Mouse (Mus musculus) CH12.LX (cell line): ENCODE measurements around the gene 1600002K03Rik. TPM values are rescaled to one million over a fixed set of nuclear protein-coding genes. Genes with fewer than 3 reads are reported as not detected.

ENCODE experiments used
- DNase-seq: peaks from one replicate; pipeline ENCODE4 v3.0.0-alpha.2; 2013; ENCODE audit errors: extremely low read depth
- H3K27ac ChIP-seq: 2 replicates; pipeline ENCODE4 v1.5.1; 2012; ENCODE audit warnings: low read depth, mild to moderate bottlenecking, control low read depth, moderate library complexity; ENCODE audit not compliant: insufficient read depth
- H3K27me3 ChIP-seq: replicated peaks from 2 replicates; pipeline ENCODE3; 2012; ENCODE audit warnings: inconsistent platforms
- H3K36me3 ChIP-seq, 2 experiments: replicated peaks in 1 of 2; 2 replicates each; pipeline versions ENCODE3 to v1.6.1; 2012; ENCODE audit warnings: inconsistent platforms in 1 of 2, low read length in 1 of 2, mild to moderate bottlenecking in 1 of 2, mixed read lengths in 1 of 2, moderate library complexity in 1 of 2; ENCODE audit not compliant: control insufficient read depth in 1 of 2, insufficient read depth in 1 of 2
- H3K4me1 ChIP-seq, 2 experiments: 2 replicates each; pipeline ENCODE4 v1.6.1; 2012; ENCODE audit warnings: inconsistent platforms in 1 of 2, moderate library complexity in 1 of 2; ENCODE audit not compliant: insufficient read depth in 2 of 2, control insufficient read depth in 1 of 2
- H3K4me2 ChIP-seq: 2 replicates; pipeline ENCODE4 v1.6.1; 2012; ENCODE audit warnings: low read depth, mild to moderate bottlenecking, control low read depth; ENCODE audit not compliant: poor library complexity, insufficient read depth, severe bottlenecking
- H3K4me3 ChIP-seq, 3 experiments: fragments of 150-350 bp in 1 of 3; sonication (generic) in 1 of 3; replicated peaks in 1 of 3; 2 replicates each; pipeline versions ENCODE3 to v1.5.1; 2011 to 2012; ENCODE audit warnings: low read depth in 2 of 3, low read length in 2 of 3, mild to moderate bottlenecking in 2 of 3, moderate library complexity in 2 of 3, control low read depth in 1 of 3, improper control_type of control experiment in 1 of 3, inconsistent platforms in 1 of 3, mixed read lengths in 1 of 3; ENCODE audit not compliant: poor library complexity in 1 of 3
- H3K79me2 ChIP-seq: replicated peaks from 2 replicates; pipeline ENCODE4 v1.6.1; 2012; ENCODE audit warnings: mild to moderate bottlenecking, moderate library complexity; ENCODE audit not compliant: control insufficient read depth, poor library complexity, insufficient read depth, severe bottlenecking; ENCODE audit errors: extremely low read depth
- H3K9ac ChIP-seq: 2 replicates; pipeline ENCODE4 v1.6.1; 2012; ENCODE audit warnings: low read depth, mild to moderate bottlenecking, control low read depth, moderate library complexity; ENCODE audit not compliant: insufficient read depth
- H3K9me3 ChIP-seq: replicated peaks from 2 replicates; pipeline ENCODE3; 2012; ENCODE audit warnings: low read length, inconsistent platforms, mixed read lengths
- BHLHE40 ChIP-seq: IDR thresholded peaks from 2 replicates; pipeline ENCODE4 v1.6.1; 2011; ENCODE audit warnings: mild to moderate bottlenecking, low read depth, low read length, improper control_type of control experiment
- CHD2 ChIP-seq: IDR thresholded peaks from 2 replicates; pipeline ENCODE4 v1.6.1; 2011; ENCODE audit warnings: low read length, improper control_type of control experiment
- CTCF ChIP-seq, 2 experiments: IDR thresholded peaks in 1 of 2; conservative IDR thresholded peaks in 1 of 2; 2 replicates each; pipeline ENCODE4 v1.5.1; 2011 to 2012; ENCODE audit warnings: low read depth in 2 of 2, low read length in 2 of 2, improper control_type of control experiment in 1 of 2, inconsistent platforms in 1 of 2, mild to moderate bottlenecking in 1 of 2, moderate library complexity in 1 of 2
- E2F4 ChIP-seq: IDR thresholded peaks from 2 replicates; pipeline ENCODE4 v1.6.1; 2011; ENCODE audit warnings: low read depth, low read length, improper control_type of control experiment; ENCODE audit not compliant: insufficient replicate concordance
- ELF1 ChIP-seq: IDR thresholded peaks from 2 replicates; pipeline ENCODE4 v1.6.1; 2014; ENCODE audit warnings: low read depth, mild to moderate bottlenecking, inconsistent platforms, low read length, improper control_type of control experiment
- EP300 ChIP-seq: IDR thresholded peaks from 2 replicates; pipeline ENCODE4 v1.6.1; 2011; ENCODE audit warnings: low read length, improper control_type of control experiment
- GABPA ChIP-seq: IDR thresholded peaks from 2 replicates; pipeline ENCODE4 v1.6.1; 2012; ENCODE audit warnings: low read depth, low read length, improper control_type of control experiment, inconsistent platforms; ENCODE audit not compliant: insufficient replicate concordance
- HCFC1 ChIP-seq: IDR thresholded peaks from 2 replicates; pipeline ENCODE4 v1.6.1; 2012; ENCODE audit warnings: low read depth, mild to moderate bottlenecking, inconsistent platforms, low read length, improper control_type of control experiment
- IRF4 ChIP-seq: IDR thresholded peaks from 2 replicates; pipeline ENCODE4 v1.6.1; 2014; ENCODE audit warnings: low read depth, mild to moderate bottlenecking, inconsistent platforms, low read length, improper control_type of control experiment
- JUND ChIP-seq: conservative IDR thresholded peaks from 2 replicates; pipeline ENCODE4 v1.6.1; 2011; ENCODE audit warnings: low read depth, low read length, improper control_type of control experiment
- KAT2A ChIP-seq: IDR thresholded peaks from 2 replicates; pipeline ENCODE4 v1.6.1; 2012; ENCODE audit warnings: low read length, improper control_type of control experiment, inconsistent platforms; ENCODE audit not compliant: insufficient replicate concordance
- MAFK ChIP-seq: IDR thresholded peaks from 2 replicates; pipeline ENCODE4 v1.6.1; 2011; ENCODE audit warnings: low read length, improper control_type of control experiment; ENCODE audit not compliant: insufficient replicate concordance
- MAZ ChIP-seq: IDR thresholded peaks from 2 replicates; pipeline ENCODE4 v1.6.1; 2012; ENCODE audit warnings: low read depth, mild to moderate bottlenecking, inconsistent platforms, low read length, improper control_type of control experiment, moderate library complexity
- MEF2A ChIP-seq: IDR thresholded peaks from 2 replicates; pipeline ENCODE4 v1.6.1; 2014; ENCODE audit warnings: low read depth, mild to moderate bottlenecking, inconsistent platforms, low read length, improper control_type of control experiment, borderline replicate concordance
- MXI1 ChIP-seq: IDR thresholded peaks from 2 replicates; pipeline ENCODE4 v1.6.1; 2011; ENCODE audit warnings: mild to moderate bottlenecking, low read depth, low read length, improper control_type of control experiment
- MYC ChIP-seq: IDR thresholded peaks from 2 replicates; pipeline ENCODE4 v1.6.1; 2011; ENCODE audit warnings: low read depth, mild to moderate bottlenecking, improper control_type of control experiment, low read length
- NELFE ChIP-seq: IDR thresholded peaks from 2 replicates; pipeline ENCODE4 v1.6.1; 2011; ENCODE audit warnings: low read depth, low read length, improper control_type of control experiment
- NRF1 ChIP-seq: IDR thresholded peaks from 2 replicates; pipeline ENCODE4 v1.6.1; 2014; ENCODE audit warnings: low read depth, mild to moderate bottlenecking, inconsistent platforms, low read length, improper control_type of control experiment, moderate library complexity
- PAX5 ChIP-seq: IDR thresholded peaks from 2 replicates; pipeline ENCODE4 v1.6.1; 2012; ENCODE audit warnings: low read length, inconsistent platforms, mixed read lengths
- POLR2A ChIP-seq: IDR thresholded peaks from 2 replicates; pipeline ENCODE4 v1.6.1; 2011; ENCODE audit warnings: low read depth, mild to moderate bottlenecking, improper control_type of control experiment, low read length
- RAD21 ChIP-seq: IDR thresholded peaks from 2 replicates; pipeline ENCODE4 v1.6.1; 2011; ENCODE audit warnings: low read depth, mild to moderate bottlenecking, low read length, improper control_type of control experiment, moderate library complexity
- RCOR1 ChIP-seq: conservative IDR thresholded peaks from 2 replicates; pipeline ENCODE4 v1.6.1; 2012; ENCODE audit warnings: low read depth, mild to moderate bottlenecking, inconsistent platforms, low read length, improper control_type of control experiment
- TBP ChIP-seq: conservative IDR thresholded peaks from 2 replicates; pipeline ENCODE4 v1.6.1; 2011; ENCODE audit warnings: low read depth, low read length, improper control_type of control experiment
- TCF12 ChIP-seq: IDR thresholded peaks from 2 replicates; pipeline ENCODE4 v1.6.1; 2014; ENCODE audit warnings: low read depth, mild to moderate bottlenecking, inconsistent platforms, low read length, improper control_type of control experiment
- USF1 ChIP-seq: IDR thresholded peaks from 2 replicates; pipeline ENCODE4 v1.6.1; 2014; ENCODE audit warnings: low read depth, mild to moderate bottlenecking, inconsistent platforms, low read length, improper control_type of control experiment
- USF2 ChIP-seq: conservative IDR thresholded peaks from 2 replicates; pipeline ENCODE4 v1.6.1; 2011; ENCODE audit warnings: low read depth, low read length, improper control_type of control experiment
- ZC3H11A ChIP-seq: IDR thresholded peaks from 2 replicates; pipeline ENCODE4 v1.6.1; 2012; ENCODE audit warnings: low read depth, mild to moderate bottlenecking, inconsistent platforms, low read length, improper control_type of control experiment
- ZKSCAN1 ChIP-seq: IDR thresholded peaks from 2 replicates; pipeline ENCODE4 v1.6.1; 2012; ENCODE audit warnings: low read depth, inconsistent platforms, low read length, improper control_type of control experiment, borderline replicate concordance
- ZMIZ1 ChIP-seq: IDR thresholded peaks from 2 replicates; pipeline ENCODE4 v1.6.1; 2012; ENCODE audit warnings: low read depth, mild to moderate bottlenecking, inconsistent platforms, low read length, improper control_type of control experiment
- ZNF384 ChIP-seq: IDR thresholded peaks from 2 replicates; pipeline ENCODE4 v1.6.1; 2012; ENCODE audit warnings: low read depth, low read length, improper control_type of control experiment, inconsistent platforms
- dilution Hi-C: fragments of 300-500 bp; cut with MboI; formaldehyde crosslinking; loops from 2 replicates; pipeline ENCODE4 v1.14.3; 2020; ENCODE audit warnings: low sequenced_read_pairs; ENCODE audit not compliant: extremely low pct_unique_long_range_greater_than_20kb, extremely low pct_ligation_motif_present
- in situ Hi-C: fragments of 300-500 bp; cut with MboI; formaldehyde crosslinking; loops from 3 replicates; pipeline ENCODE4 v1.14.3; 2019; ENCODE audit warnings: low sequenced_read_pairs, low pct_ligation_motif_present, low pct_unique_long_range_greater_than_20kb, mixed read lengths
- polyA plus RNA-seq: library from polyadenylated mRNA; unstranded; fragments of >175 nt; gene quantifications from 2 replicates; pipeline ENCODE4 v1.2.1, GENCODE M21; 2012; ENCODE audit warnings: low read depth; ENCODE audit not compliant: insufficient read length
- total RNA-seq, 2 experiments: library from RNA; depleted of rRNA; stranded (reverse); fragments of 300-350 nt in 1 of 2; fragments of >200 nt in 1 of 2; gene quantifications; 2 replicates each; pipeline ENCODE4 v1.2.3; 2012 to 2014

Gene 1600002K03Rik
- total and polyA plus RNA-seq, 3 experiments, result 19.3 to 40.2 (median 30.5) TPM

DNA sequence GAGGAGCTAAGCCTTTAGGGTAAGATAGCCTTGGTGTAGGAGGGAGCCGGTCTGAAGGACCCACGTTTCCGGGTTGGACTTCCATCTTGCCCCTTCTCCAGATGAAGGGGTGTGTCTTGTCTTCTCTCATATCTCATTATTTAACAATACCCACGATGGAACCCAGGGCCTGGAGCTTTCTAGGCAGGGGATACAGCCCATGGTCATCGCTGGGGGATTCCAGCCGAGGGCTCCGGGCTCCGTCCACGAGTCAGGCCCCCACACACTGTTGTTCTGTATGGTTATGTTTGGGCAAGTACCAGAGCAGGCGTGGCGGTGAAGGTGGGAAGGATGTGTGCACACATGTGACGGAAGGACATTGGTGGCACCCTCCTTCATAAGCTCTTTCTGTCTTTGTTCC lies 28.6 kb upstream of the 1600002K03Rik start:
- no peak for DNase-seq
- dilution Hi-C loops, result no loop called here
- peaks cover 31 to 42% of the 10 kb centered on the region in 2 experiments for H3K36me3 ChIP-seq
- no peak overlapping the region for H3K4me2 ChIP-seq
- no peak overlapping the region for H3K27ac ChIP-seq
- TF ChIP-seq USF1 (no peak), KAT2A (no peak), MEF2A (no peak), JUND (no peak), PAX5 (no peak), MAFK (no peak), ZNF384 (no peak)
- TF ChIP-seq, all 38 proteins: peak for 0
- H3K9me3 ChIP-seq, result no peaks in the 10 kb centered on the region
- H3K4me1 ChIP-seq, result peaks cover 31 to 67% of the 10 kb centered on the region in 2 experiments
- peaks cover 14% of the 10 kb centered on the region for H3K27me3 ChIP-seq
- in situ Hi-C loops, result loop anchor here (5.0 kb wide), 1 partner anchor 157 kb away; the partner anchor contains the start of gene Cnn2
- H3K79me2 ChIP-seq, result peaks cover 18% of the 10 kb centered on the region
- H3K4me3 ChIP-seq, result no peak overlapping the region
- H3K9ac ChIP-seq, result no peak overlapping the region

DNA sequence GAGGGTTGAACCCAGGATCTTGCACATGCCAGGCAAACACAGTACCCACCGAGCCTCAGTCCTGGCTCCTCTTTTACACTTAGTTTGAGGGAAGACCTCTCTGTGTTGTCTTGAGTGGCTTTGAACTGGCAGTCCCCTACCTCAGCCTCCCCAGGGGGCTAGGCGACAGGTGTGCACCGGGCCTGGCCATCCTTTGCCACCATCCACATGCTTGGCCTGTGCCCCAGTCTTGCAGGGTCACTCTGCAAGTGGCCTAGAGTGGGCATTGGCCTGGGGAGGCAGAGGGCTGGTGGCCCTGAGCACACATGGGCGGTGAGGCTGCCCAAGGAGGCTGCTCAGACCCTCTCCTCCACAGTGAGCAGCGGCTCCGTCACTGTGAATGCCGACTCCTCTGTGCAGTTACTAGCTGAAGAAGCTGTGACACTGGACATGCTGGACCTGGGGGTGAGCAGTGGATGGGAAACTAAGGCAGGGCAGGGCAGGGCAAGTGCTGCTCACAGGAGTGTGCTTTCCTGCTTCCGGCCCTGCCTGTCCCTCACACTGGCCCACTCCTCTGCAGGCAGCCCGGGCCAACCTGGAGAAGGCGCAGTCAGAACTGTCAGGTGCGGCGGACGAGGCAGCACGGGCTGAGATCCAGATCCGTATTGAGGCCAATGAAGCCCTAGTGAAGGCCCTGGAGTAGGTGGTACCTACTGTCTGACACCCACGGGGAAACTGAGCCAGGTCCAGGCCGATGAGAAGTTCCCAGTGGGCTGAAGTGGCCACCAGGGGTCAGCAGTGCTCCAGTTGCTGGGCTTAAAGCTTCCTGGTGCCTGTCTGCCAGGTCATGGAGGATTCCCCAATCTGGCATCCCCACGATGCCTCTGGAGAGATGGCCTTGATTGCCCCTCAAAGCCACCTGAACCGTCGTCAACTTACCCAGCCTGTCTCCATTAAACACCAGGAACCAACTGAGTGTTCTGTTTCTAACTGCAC lies 27.6 kb upstream of the 1600002K03Rik start:
- Histone ChIP-seq H3K4me2 (no peak overlapping the region), H3K27me3 (peaks cover 5% of the 10 kb centered on the region), H3K4me3 (no peak overlapping the region), H3K27ac (no peak overlapping the region), H3K9ac (no peak overlapping the region), H3K4me1 (peaks cover 31 to 60% of the 10 kb centered on the region in 2 experiments), H3K9me3 (no peaks in the 10 kb centered on the region), H3K36me3 (peaks cover 31 to 42% of the 10 kb centered on the region in 2 experiments), H3K79me2 (peaks cover 18% of the 10 kb centered on the region)
- DNase-seq, result no peak
- dilution Hi-C loops (no loop called here), in situ Hi-C loops (loop anchor here (5.0 kb wide), 1 partner anchor 158 kb away; the partner anchor contains the start of gene Cnn2)
- TF ChIP-seq EP300, result no peak
- TF ChIP-seq ZNF384, result no peak
- no peak for TF ChIP-seq TBP
- TF ChIP-seq HCFC1, result no peak
- peak; percentile 68 for TF ChIP-seq ZC3H11A
- peak; percentile 79 for TF ChIP-seq RAD21
- TF ChIP-seq CTCF (conservative IDR thresholded peaks at IDR 0.05 in 1 of 2, IDR thresholded peaks at IDR 0.05 in 1 of 2; ENCODE audit: low read depth in 2 of 2, low read length in 2 of 2), result peak; percentile 61 to 88; a peak in 3 of 4 replicates
- TF ChIP-seq USF1, result no peak
- no peak for TF ChIP-seq MAZ
- no peak for TF ChIP-seq BHLHE40
- TF ChIP-seq JUND, result no peak
- no peak for TF ChIP-seq GABPA
- TF ChIP-seq MXI1, result no peak
- no peak for TF ChIP-seq ZKSCAN1
- no peak for TF ChIP-seq TCF12
- no peak for TF ChIP-seq NELFE
- TF ChIP-seq NRF1, result no peak
- TF ChIP-seq PAX5, result no peak
- TF ChIP-seq RCOR1, result no peak
- TF ChIP-seq CHD2, result no peak
- TF ChIP-seq E2F4, result no peak
- peak; percentile 40; the same call in 1 of the 2 replicates for TF ChIP-seq ELF1
- TF ChIP-seq MYC, result no peak
- peak; percentile 19; the same call in 1 of the 2 replicates for TF ChIP-seq IRF4
- no peak for TF ChIP-seq USF2
- no peak for TF ChIP-seq POLR2A
- TF ChIP-seq KAT2A, result no peak
- TF ChIP-seq ZMIZ1, result no peak
